Mouse (Mus musculus) gastrocnemius, adult 18-20 months (tissue): Measurements from ENCODE around the gene Tsc22d1. TPM values are rescaled to one million over a fixed set of nuclear protein-coding genes. Genes with fewer than 3 reads are reported as not detected.

Experiments used
- DNase-seq: peaks from one replicate; pipeline ENCODE4 v3.0.0; 2021; ENCODE audit warnings: low spot score
- total RNA-seq, 2 experiments: library from RNA; stranded (reverse); gene quantifications; 2 replicates each; pipeline ENCODE4 v1.2.3; 2021

Gene Tsc22d1
- total RNA-seq, 2 experiments from 2014 or later, result 110 to 142 TPM

GRCm38 (mm10) chr14:76432816-76433215 lies 18.1 kb downstream of the Tsc22d1 start:
- DNase-seq, result no peak

- no peak for DNase-seq
Measured at GRCm38 (mm10) chr14:76442160-76442559, 27.4 kb downstream of the Tsc22d1 start.

- DNase-seq, result peak; percentile 20
Measured at GRCm38 (mm10) chr14:76448987-76449386, 34.2 kb downstream of the Tsc22d1 start.

DNA sequence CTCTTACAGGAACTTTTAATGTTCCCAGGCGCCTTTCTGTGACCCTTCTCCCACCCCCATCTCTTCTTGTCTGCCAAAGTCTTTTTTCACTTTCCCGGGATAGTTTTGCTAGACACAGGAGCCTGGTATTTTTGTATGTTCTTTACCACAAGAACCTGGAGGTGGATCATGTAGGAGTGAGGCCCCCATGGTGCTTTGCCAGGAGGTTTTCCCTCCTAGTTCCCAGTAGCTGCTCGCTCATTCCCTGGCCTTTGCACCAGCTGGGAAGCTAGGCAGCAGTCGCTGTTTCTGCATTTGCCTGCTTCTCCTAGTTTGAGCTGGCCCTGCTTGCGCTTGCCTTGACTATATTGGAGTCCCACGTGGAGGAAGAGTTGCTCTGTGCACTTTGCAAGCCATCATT lies 36.2 kb downstream of the Tsc22d1 start:
- DNase-seq, result no peak

DNA sequence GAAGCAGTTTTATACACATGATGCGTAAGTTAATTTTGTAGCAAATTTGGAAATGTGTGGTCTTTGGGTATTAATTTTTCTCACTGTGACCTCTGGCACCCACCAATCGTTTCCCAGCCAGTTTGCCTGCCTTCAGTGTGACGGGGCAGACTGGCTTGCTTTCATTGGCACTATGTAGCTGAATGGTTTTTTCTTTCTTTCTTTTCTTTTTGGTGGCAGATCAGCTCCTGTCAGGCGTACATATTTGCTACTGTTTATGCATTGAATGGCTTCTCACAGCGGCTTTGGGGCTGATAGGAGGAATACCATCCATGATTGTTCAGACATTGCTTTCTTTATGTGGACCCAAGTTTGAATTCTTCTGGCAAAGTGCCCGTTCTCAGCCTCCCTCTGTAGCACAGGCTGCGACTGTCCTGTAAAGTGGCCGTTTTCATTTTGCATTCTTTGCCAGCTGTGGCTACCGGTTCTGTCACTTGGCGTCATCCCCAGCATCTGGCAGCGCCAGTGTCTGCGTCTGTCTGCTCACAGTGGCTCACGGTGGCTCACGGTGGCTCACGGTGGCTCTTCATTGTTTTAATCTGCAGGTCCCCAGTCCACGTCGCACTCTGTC lies 38.1 kb downstream of the Tsc22d1 start:
- no peak for DNase-seq

- DNase-seq, result no peak
Measured at GRCm38 (mm10) chr14:76454673-76455072, 39.9 kb downstream of the Tsc22d1 start.

DNA sequence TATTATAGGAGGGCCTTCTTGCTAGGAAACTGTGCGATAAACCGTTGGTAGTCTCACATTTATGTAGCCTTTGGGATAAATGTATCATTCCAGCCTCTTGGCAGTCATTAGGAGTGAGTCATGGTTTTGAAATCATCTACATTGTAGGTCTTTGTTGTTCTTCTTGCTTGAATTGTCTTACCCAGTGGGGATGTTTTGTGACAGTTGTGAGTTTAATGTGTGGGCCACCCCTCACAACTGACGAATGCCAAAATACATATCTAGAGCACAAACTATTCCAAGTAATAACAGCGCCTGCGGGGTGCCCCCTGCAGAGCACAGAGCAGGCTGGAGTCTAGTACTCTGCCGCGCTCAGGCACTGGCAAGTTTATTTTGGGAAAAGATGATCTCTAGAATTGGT lies 40.4 kb downstream of the Tsc22d1 start:
- DNase-seq, result no peak

GRCm38 (mm10) chr14:76457696-76458095 lies 42.9 kb downstream of the Tsc22d1 start:
- DNase-seq, result no peak

- peak; percentile 62 for DNase-seq
Measured at GRCm38 (mm10) chr14:76460181-76460580, 45.4 kb downstream of the Tsc22d1 start.

DNA sequence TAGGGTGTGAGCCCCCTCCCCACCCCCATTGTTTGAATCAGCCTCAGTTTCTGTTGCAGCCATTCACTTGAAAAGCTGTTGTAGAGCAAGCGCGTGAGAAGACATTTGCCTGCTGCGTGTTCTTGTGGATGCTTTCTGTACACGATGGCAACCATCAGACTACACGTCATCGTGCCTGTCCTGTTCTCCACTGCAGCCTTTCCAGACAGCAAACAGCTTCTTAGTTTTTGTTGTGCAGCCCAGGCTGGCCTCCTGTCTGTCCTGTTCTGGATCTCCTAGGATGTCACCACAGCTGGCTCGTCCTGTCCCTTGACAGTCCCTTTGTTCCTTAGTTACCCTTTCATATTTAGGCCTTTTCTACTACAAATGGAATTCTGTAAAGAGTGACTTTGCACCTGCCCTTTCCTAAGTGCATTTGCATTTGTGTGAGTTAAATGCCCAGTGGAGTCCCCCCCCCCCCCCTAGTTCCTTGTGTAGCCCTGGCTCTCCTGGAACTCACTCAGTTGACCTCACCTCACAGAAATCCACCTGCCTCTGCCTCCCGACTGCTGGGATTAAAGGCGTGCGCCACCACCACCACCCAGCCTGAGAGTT lies 46.5 kb downstream of the Tsc22d1 start:
- no peak for DNase-seq

DNA sequence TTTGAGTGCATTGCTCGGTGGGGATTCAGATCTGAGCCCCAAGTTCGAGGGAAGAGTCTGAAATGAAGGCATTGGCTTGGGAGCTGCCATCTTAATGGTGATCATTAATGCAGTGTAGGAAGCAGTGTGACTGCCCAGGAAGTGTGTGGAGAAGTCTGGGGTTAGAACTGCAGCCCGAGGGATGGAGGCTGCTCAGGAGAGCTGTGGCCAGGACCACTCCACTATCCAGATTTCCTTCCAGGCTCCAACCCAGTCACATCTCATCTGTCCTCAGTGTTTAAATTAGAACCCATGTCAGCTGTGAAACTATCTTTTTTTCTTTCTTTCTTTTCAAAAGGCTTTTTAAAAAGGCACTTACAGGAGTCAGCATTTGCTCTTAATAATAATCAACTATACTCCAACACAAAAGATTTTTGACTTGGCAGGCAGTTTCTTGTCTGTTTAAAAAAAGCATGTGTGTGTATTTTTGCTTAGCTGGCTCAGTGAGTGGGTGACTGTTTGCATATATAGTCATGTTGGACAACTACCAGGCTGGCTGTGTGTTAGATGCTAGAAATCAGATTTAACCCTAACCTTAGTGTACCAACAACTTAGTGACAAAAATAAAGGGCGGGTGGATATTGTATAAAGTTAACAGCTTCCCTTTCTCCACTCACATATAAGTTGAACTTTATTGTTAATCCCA lies 48.8 kb downstream of the Tsc22d1 start:
- DNase-seq, result no peak

DNA sequence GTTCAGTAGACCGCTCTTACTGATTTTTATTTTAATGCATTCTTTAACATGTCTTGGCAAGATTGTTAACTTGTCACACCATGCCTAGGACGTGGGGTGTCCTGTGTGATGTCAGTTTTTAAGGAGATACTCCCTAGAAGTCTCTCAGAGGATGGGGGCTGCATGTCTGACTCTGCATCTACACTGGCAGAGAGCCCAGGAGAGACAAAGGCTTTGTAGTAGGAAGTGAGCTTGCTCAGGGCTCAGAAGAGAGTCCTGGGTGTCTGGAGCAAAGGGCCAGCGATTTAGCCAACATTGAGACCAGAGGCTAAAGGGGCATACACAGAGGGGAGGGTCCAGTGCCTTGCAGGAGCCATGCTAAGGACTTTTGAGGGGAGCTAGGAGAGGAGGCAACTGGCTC lies 50.2 kb downstream of the Tsc22d1 start:
- DNase-seq, result no peak

DNA sequence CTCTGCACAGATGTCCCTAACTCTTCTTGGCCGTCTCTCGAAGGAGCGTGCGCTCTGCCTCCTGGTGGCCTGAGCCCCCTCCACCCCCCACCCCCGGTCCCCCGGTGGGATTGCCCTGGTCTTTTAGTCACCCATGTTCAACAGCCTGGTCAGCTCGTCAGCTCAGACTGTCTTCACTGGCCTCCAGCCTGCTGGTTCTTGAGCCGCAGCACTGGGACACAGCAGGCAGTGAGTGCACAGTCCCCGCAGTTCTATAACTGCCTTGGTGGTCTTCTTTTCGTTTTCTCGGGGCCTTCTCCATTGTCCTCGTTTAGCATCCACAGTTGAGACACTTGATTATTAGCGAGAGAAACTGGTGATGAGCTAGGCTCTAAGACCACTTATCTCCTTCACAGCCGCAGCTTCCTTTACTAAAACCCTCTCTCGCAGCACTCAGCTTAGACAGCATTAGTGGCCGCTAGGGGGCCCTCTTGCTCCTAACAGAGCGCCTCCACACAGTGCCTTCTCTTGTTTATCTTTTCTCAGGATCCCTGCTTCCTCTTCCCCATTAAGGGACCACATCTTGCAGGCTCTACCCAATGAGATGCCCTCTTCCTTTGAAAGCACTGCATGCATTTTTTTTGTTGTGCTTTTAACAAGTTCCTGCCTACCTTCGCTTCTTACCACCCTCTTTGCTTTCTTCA lies 52.0 kb downstream of the Tsc22d1 start:
- peak; percentile 73 for DNase-seq

DNA sequence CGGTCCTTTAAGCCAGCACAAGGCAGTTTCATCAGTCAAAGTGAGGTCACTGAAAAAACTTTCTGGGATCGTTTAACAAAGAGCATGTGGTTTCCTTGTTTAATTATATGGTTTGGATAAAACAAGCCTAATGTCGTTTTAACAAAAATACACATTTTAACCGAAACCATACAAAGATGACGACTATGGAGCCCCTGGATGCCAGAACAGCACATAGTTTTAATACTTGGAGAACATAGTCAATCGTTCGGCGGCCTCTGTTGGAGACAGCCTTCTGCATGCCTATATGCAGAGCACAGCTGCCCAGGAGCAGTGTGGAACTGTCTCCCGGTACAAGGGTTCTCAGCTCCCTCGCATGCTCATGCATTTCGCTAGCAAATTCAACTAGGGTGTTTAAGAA lies 53.2 kb downstream of the Tsc22d1 start:
- no peak for DNase-seq

GRCm38 (mm10) chr14:76471301-76471700 lies 56.5 kb downstream of the Tsc22d1 start:
- DNase-seq, result no peak

DNA sequence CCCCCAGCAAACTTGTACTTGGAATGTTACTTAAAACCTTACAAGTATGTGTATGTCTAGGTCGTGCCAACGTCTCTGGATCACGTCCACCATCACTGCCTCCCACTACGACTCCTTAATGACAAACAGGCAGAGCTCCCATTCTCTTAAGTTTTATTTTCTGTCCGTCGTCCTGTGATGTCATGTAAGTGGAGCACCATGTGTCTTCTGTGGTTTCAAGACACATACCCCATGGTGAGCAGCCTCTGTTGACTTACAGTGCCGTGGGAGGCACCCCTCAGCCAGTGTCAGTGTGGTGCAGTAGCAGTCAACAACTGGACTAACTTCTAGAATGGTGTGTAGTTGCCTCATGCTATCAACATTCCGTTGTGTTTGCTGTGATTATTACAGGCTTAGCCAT lies 57.7 kb downstream of the Tsc22d1 start:
- DNase-seq, result no peak

DNA sequence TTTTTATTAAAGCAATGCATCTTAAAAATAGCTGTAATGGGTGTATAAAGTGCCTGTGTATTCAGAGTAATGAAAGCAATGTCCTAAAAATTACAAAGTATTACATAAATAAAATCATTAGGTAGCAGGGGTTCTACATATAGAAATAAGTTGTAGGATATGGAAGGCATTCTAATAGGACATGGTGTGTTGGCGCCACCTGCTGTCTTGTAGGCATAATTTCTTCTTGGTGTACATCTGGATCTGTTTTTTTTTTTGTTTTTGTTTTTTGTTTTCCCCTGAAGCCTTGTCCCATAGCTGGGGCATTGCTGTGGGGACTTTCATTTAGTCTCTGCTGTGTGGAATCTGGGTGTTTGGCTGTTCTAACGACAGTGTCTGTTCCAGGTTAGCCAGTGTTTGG lies 58.6 kb downstream of the Tsc22d1 start:
- peak; percentile 62 for DNase-seq

GRCm38 (mm10) chr14:76474165-76474564 lies 59.4 kb downstream of the Tsc22d1 start:
- DNase-seq, result no peak

DNA sequence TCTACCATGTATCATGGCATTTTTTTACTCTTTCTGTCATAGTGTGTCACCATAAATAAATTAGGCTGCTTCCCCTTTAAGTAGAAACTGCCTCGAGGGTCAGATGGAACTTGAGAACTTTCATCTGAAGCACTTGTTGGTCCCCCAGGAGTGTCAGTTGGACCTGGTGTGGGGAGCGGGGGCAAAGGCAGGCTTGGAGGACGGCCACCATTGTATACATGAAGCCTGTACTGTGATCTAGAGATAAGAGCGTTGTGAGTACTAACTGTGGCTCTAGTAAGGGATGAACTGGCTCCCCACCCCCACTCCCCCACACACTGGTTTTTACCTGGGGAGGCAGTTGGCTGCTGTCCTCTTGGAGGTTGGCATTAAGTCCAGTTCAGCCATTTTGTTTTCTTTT lies 62.0 kb downstream of the Tsc22d1 start:
- DNase-seq, result no peak

GRCm38 (mm10) chr14:76478076-76478475 lies 63.3 kb downstream of the Tsc22d1 start:
- no peak for DNase-seq

GRCm38 (mm10) chr14:76478616-76479015 lies 63.9 kb downstream of the Tsc22d1 start:
- DNase-seq, result no peak

- DNase-seq, result peak; percentile 42
Measured at GRCm38 (mm10) chr14:76479867-76480266, 65.1 kb downstream of the Tsc22d1 start.
